Mouse (Mus musculus) liver, embryonic 14.5 days (tissue): ENCODE measurements around the gene 1810055G02Rik. TPM values are rescaled to one million over a fixed set of nuclear protein-coding genes. Genes with fewer than 3 reads are reported as not detected.

Experiments
- ATAC-seq: fragments of 200-750 bp; cut with Nextera tagmentation; 2 replicates; pipeline ENCODE4 v1.8.0; 2017; ENCODE audit warnings: moderate number of reproducible peaks, mild to moderate bottlenecking, moderate library complexity; ENCODE audit not compliant: insufficient read depth
- DNase-seq, 3 experiments: peaks; one replicate each; pipeline ENCODE4 v3.0.0-alpha.2; 2012 to 2013; ENCODE audit warnings: low read depth in 3 of 3, low spot score in 3 of 3
- H3K27ac ChIP-seq: fragments of 300-500 bp; sonication (generic); 2 replicates; pipeline ENCODE4 v1.5.1; 2014; ENCODE audit warnings: moderate library complexity, mild to moderate bottlenecking, control low read depth, inconsistent platforms
- H3K27me3 ChIP-seq: fragments of 300-500 bp; sonication (generic); 2 replicates; pipeline ENCODE4 v1.6.1; 2014; ENCODE audit warnings: mild to moderate bottlenecking, low read length, moderate library complexity; ENCODE audit not compliant: control insufficient read depth, insufficient read depth
- H3K36me3 ChIP-seq: fragments of 300-500 bp; sonication (generic); replicated peaks from 2 replicates; pipeline ENCODE4 v1.6.1; 2014; ENCODE audit warnings: low read depth; ENCODE audit not compliant: control insufficient read depth, insufficient read depth
- H3K4me1 ChIP-seq, 2 experiments: fragments of 200-500 bp in 1 of 2; fragments of 300-500 bp in 1 of 2; sonication (generic) in 1 of 2; replicated peaks; 2 replicates each; pipeline ENCODE4 v1.6.1; 2012 to 2014; ENCODE audit warnings: antibody characterized with exemption in 1 of 2, inconsistent platforms in 1 of 2, low read length in 1 of 2; ENCODE audit not compliant: control insufficient read depth in 2 of 2, insufficient read depth in 2 of 2
- H3K4me2 ChIP-seq: fragments of 300-500 bp; sonication (generic); 2 replicates; pipeline ENCODE4 v1.6.1; 2014; ENCODE audit warnings: low read depth, mild to moderate bottlenecking, control low read depth, moderate library complexity
- H3K4me3 ChIP-seq, 2 experiments: fragments of 200-500 bp in 1 of 2; fragments of 300-500 bp in 1 of 2; sonication (generic) in 1 of 2; 2 replicates each; pipeline ENCODE4 v1.5.1; 2012 to 2014; ENCODE audit warnings: low read depth in 2 of 2, low read length in 2 of 2, mild to moderate bottlenecking in 2 of 2, control low read depth in 1 of 2, inconsistent platforms in 1 of 2, moderate library complexity in 1 of 2; ENCODE audit not compliant: insufficient read depth in 1 of 2
- H3K9ac ChIP-seq: fragments of 300-500 bp; sonication (generic); replicated peaks from 2 replicates; pipeline ENCODE4 v1.6.1; 2014; ENCODE audit warnings: mild to moderate bottlenecking, control low read depth, moderate library complexity
- H3K9me3 ChIP-seq: fragments of 300-500 bp; sonication (generic); 2 replicates; pipeline ENCODE4 v1.6.1; 2016; ENCODE audit warnings: low read length, mixed read lengths; ENCODE audit not compliant: control insufficient read depth
- CTCF ChIP-seq: IDR thresholded peaks from 2 replicates; pipeline ENCODE4 v1.5.1; 2016; ENCODE audit warnings: antibody characterized with exemption, low read depth, control low read depth
- EP300 ChIP-seq: IDR thresholded peaks from 2 replicates; pipeline ENCODE4 v1.6.1; 2016; ENCODE audit warnings: antibody characterized with exemption, low read depth
- WGBS: fragments of 180-500 bp; shearing (Covaris S2); extraction: QIAGEN DNeasy Blood & Tissue Kit; methylation state at CpG from one replicate; pipeline ENCODE4 v1.1.7; 2014; ENCODE audit not compliant: insufficient replicate concordance; 5-methylcytosine and 5-hydroxymethylcytosine counted together
- polyA plus RNA-seq, 2 experiments: library from polyadenylated mRNA; depleted of rRNA in 1 of 2; stranded (reverse) in 1 of 2; unstranded in 1 of 2; fragments of >200 nt; fragmentation: Nextera tagmentation in 1 of 2; extraction: Ambion mirVana in 1 of 2; gene quantifications; 2 replicates each; pipeline versions ENCODE4 v1.2.1 to v1.2.3; 2012 to 2014

The 1810055G02Rik gene
- polyA plus RNA-seq, 2 experiments, result 10.8 to 11.0 TPM

DNA sequence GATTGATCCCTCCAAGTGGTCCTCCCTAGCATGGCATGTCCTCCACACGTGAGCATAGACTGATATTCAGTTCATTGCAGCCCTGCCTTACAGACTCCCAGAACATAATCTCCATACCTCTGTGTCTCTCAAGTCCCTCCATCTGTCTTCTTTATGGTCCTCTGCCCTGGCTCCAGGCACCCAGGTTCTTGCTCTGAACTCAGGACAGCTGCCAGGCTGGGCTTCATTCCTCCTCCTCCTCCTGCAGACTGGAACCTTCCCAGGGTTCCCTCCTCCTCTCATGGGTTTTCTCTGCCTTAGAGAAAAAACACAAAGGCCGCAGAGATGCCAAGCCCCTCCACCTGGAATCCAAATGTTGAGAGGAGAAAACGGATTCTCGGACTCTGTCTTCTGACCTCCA, 34.6 kb downstream of the 1810055G02Rik start:
- Histone ChIP-seq H3K9ac (no peak overlapping the region), H3K27me3 (no peaks in the 10 kb centered on the region), H3K4me2 (no peak overlapping the region), H3K27ac (no peak overlapping the region), H3K36me3 (no peaks in the 10 kb centered on the region), H3K9me3 (no peaks in the 10 kb centered on the region), H3K4me3 (no peak overlapping the region), H3K4me1 (no peaks in the 10 kb centered on the region)
- ATAC-seq (no peak), DNase-seq (no peak)
- TF ChIP-seq CTCF (no peak), EP300 (no peak)
- WGBS, result 62% methylated on average over 4 of the region's 4 CpGs

DNA sequence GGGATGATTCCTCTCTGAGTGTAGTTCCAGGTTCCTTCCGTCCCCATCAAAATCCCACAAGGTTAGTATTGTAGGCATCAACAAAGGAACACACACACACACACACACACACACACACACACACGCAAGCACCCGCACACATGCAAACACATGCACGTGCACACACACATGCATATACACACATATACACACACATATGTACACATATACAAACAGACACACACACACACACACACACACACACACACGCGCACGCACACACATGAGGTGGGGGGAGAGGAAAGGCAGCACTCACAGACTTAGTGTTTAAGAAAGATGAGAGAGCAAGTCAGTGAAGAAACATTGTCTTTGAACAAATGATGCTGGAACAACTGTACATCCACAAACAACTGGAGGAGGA, 35.3 kb downstream of the 1810055G02Rik start:
- DNase-seq, result no peak
- Histone ChIP-seq H3K27ac (no peak overlapping the region), H3K27me3 (no peaks in the 10 kb centered on the region), H3K4me1 (no peaks in the 10 kb centered on the region), H3K4me2 (no peak overlapping the region), H3K36me3 (no peaks in the 10 kb centered on the region), H3K9me3 (peaks cover under 1% of the 10 kb centered on the region; the same call in 1 of the 2 replicates), H3K9ac (no peak overlapping the region), H3K4me3 (no peak overlapping the region)
- TF ChIP-seq CTCF, result no peak
- TF ChIP-seq EP300, result no peak
- WGBS, result 73% methylated on average over 7 of the region's 7 CpGs
- no peak for ATAC-seq

GRCm38 (mm10) chr19:3743851-3744512, 35.9 kb downstream of the 1810055G02Rik start:
- no peak for TF ChIP-seq EP300
- TF ChIP-seq CTCF, result no peak
- Histone ChIP-seq H3K36me3 (no peaks in the 10 kb centered on the region), H3K27me3 (no peaks in the 10 kb centered on the region), H3K4me2 (peak overlapping the region; percentile 55), H3K4me3 (peak overlapping the region; percentile 44 to 47), H3K4me1 (no peaks in the 10 kb centered on the region), H3K9ac (peak overlapping the region; percentile 14; the same call in 1 of the 2 replicates), H3K9me3 (peaks cover 2% of the 10 kb centered on the region; the same call in 1 of the 2 replicates), H3K27ac (no peak overlapping the region)
- DNase-seq (no peak), ATAC-seq (no peak)
- WGBS, result 7% methylated on average over 13 of the region's 13 CpGs

- H3K4me2 ChIP-seq, result no peak overlapping the region
- no peak for ATAC-seq
- H3K4me1 ChIP-seq, result no peaks in the 10 kb centered on the region
- H3K9ac ChIP-seq, result no peak overlapping the region
- DNase-seq, result no peak
- WGBS, result 37% methylated on average over 8 of the region's 8 CpGs
- peaks cover 2% of the 10 kb centered on the region; the same call in 1 of the 2 replicates for H3K9me3 ChIP-seq
- H3K4me3 ChIP-seq, result no peak overlapping the region
- H3K27me3 ChIP-seq, result no peaks in the 10 kb centered on the region
- H3K36me3 ChIP-seq, result no peaks in the 10 kb centered on the region
- no peak overlapping the region for H3K27ac ChIP-seq
- TF ChIP-seq EP300, result no peak
- TF ChIP-seq CTCF, result no peak
Measured at GRCm38 (mm10) chr19:3752621-3753239, 44.6 kb downstream of the 1810055G02Rik start.

DNA sequence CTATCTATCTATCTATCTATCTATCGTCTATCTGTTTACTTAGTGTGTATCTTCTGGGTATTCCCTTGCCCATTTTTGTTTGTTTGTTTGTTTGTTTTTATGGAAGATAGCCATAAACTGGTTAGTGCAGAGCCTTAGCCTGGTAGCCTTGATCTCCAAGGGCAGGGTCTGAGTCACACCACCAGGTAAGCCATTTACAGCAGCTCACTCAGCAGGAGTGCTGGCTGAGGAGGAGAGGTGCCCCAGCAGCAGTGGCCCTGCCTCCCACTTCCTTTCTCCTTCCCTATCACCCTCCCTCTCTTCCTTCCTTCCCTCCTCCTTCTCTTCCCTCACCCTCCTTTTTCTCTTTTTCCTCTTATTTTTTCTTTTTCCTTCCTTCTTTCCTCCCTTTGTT, 45.1 kb downstream of the 1810055G02Rik start:
- Histone ChIP-seq H3K9ac (no peak overlapping the region), H3K4me3 (no peak overlapping the region), H3K9me3 (peaks cover 2% of the 10 kb centered on the region; the same call in 1 of the 2 replicates), H3K4me1 (no peaks in the 10 kb centered on the region), H3K27ac (no peak overlapping the region), H3K36me3 (no peaks in the 10 kb centered on the region), H3K4me2 (no peak overlapping the region), H3K27me3 (no peaks in the 10 kb centered on the region)
- TF ChIP-seq CTCF (no peak), EP300 (no peak)
- ATAC-seq (no peak), DNase-seq (no peak)
- 54% methylated on average over 1 of the region's 1 CpGs for WGBS
